Mouse (Mus musculus) intestine, postnatal 0 days (tissue): ENCODE measurements around the gene Olfr821. TPM values are rescaled to one million over a fixed set of nuclear protein-coding genes. Genes with fewer than 3 reads are reported as not detected.

ENCODE experiments used
- ATAC-seq: fragments of 200-750 bp; cut with Nextera tagmentation; 2 replicates; pipeline ENCODE4 v1.8.0; 2017; ENCODE audit warnings: mild to moderate bottlenecking, moderate TSS enrichment, moderate library complexity
- H3K27ac ChIP-seq: fragments of 300-500 bp; sonication (generic); 2 replicates; pipeline ENCODE4 v1.5.1; 2014; ENCODE audit warnings: mild to moderate bottlenecking, low read depth, low read length, moderate library complexity
- H3K27me3 ChIP-seq: fragments of 300-500 bp; sonication (generic); replicated peaks from 2 replicates; pipeline ENCODE4 v1.6.1; 2014; ENCODE audit warnings: low read length, mixed read lengths; ENCODE audit not compliant: control insufficient read depth, insufficient read depth
- H3K36me3 ChIP-seq: fragments of 300-500 bp; sonication (generic); 2 replicates; pipeline ENCODE4 v1.6.1; 2014; ENCODE audit warnings: mild to moderate bottlenecking, moderate library complexity; ENCODE audit not compliant: control insufficient read depth, insufficient read depth
- H3K4me1 ChIP-seq: fragments of 300-500 bp; sonication (generic); replicated peaks from 2 replicates; pipeline ENCODE4 v1.6.1; 2014; ENCODE audit warnings: antibody characterized with exemption, low read length, mixed read lengths; ENCODE audit not compliant: control insufficient read depth, insufficient read depth
- H3K4me2 ChIP-seq: fragments of 300-500 bp; sonication (generic); replicated peaks from 2 replicates; pipeline ENCODE4 v1.6.1; 2014; ENCODE audit warnings: low read depth, mild to moderate bottlenecking, moderate library complexity
- H3K4me3 ChIP-seq: fragments of 300-500 bp; sonication (generic); 2 replicates; pipeline ENCODE4 v1.5.1; 2014; ENCODE audit warnings: low read depth, low read length
- H3K9ac ChIP-seq: fragments of 300-500 bp; sonication (generic); 2 replicates; pipeline ENCODE4 v1.6.1; 2014; ENCODE audit warnings: mild to moderate bottlenecking, low read depth, low read length
- H3K9me3 ChIP-seq: fragments of 300-500 bp; sonication (generic); 2 replicates; pipeline ENCODE4 v1.6.1; 2016; ENCODE audit warnings: mixed run types; ENCODE audit not compliant: control insufficient read depth
- CTCF ChIP-seq: sonication (generic); IDR thresholded peaks from 2 replicates; pipeline ENCODE4 v1.5.1; 2016; ENCODE audit warnings: low read depth, mild to moderate bottlenecking, control low read depth, antibody characterized with exemption, moderate library complexity
- polyA plus RNA-seq: library from polyadenylated mRNA; unstranded; fragments of >200 nt; fragmentation: Nextera tagmentation; extraction: Ambion mirVana; gene quantifications from 2 replicates; pipeline ENCODE4 v1.2.1, GENCODE M21; 2015

Gene Olfr821
- polyA plus RNA-seq, 1 experiment from 2014 or later = not detected

GRCm38 (mm10) chr10:130070910-130071309 is 40.8 kb downstream of the Olfr821 start, which contains the start of gene Olfr822:
TSS of gene Olfr822 (plus strand) at chr10:130071210.
- H3K4me2 ChIP-seq = no peak within 1 kb of the TSS
- H3K4me3 ChIP-seq = no peak within 1 kb of the TSS
- ATAC-seq = no peak
- H3K9me3 ChIP-seq = no peaks in the 10 kb centered on the region
- TF ChIP-seq CTCF = no peak
- H3K9ac ChIP-seq = no peak within 1 kb of the TSS
- no peaks in the 10 kb centered on the region for H3K36me3 ChIP-seq
- H3K27me3 ChIP-seq = no peaks in the 10 kb centered on the region
- no peak within 1 kb of the TSS for H3K27ac ChIP-seq
- no peaks in the 10 kb centered on the region for H3K4me1 ChIP-seq

Other genes with a start within 250 kb of the Olfr821 start
- gene Olfr810, start 235.4 kb upstream of the Olfr821 start, polyA plus RNA-seq = not detected in 2 replicates
- gene Olfr811, start 226.0 kb upstream of the Olfr821 start, polyA plus RNA-seq = not detected in 2 replicates
- not detected in 2 replicates for gene Olfr812, start 184.3 kb upstream of the Olfr821 start, polyA plus RNA-seq
- not detected in 2 replicates for gene Olfr813, start 175.0 kb upstream of the Olfr821 start, polyA plus RNA-seq
- not detected in 2 replicates for gene Olfr814, start 150.5 kb upstream of the Olfr821 start, polyA plus RNA-seq
- not detected in 2 replicates for gene Olfr815, start 124.5 kb upstream of the Olfr821 start, polyA plus RNA-seq
- not detected in 2 replicates for gene Olfr816, start 114.8 kb upstream of the Olfr821 start, polyA plus RNA-seq
- not detected in 2 replicates for gene Olfr818, start 81.2 kb upstream of the Olfr821 start, polyA plus RNA-seq
- gene Olfr819, start 63.1 kb upstream of the Olfr821 start, polyA plus RNA-seq = not detected in 2 replicates
- gene Olfr247, start 54.2 kb upstream of the Olfr821 start, polyA plus RNA-seq = not detected in 2 replicates
- gene Gm10310, start 45.3 kb upstream of the Olfr821 start, polyA plus RNA-seq = not detected in 2 replicates
- gene Olfr820, start 17.7 kb upstream of the Olfr821 start, polyA plus RNA-seq = not detected in 2 replicates
- not detected in 2 replicates for gene Olfr822, start 40.9 kb downstream of the Olfr821 start, polyA plus RNA-seq
- gene Olfr823, start 85.0 kb downstream of the Olfr821 start, polyA plus RNA-seq = not detected in 2 replicates
- not detected in 2 replicates for gene Olfr824, start 99.7 kb downstream of the Olfr821 start, polyA plus RNA-seq
- gene Olfr825, start 136.4 kb downstream of the Olfr821 start, polyA plus RNA-seq = not detected in 2 replicates
- gene Olfr826, start 153.8 kb downstream of the Olfr821 start, polyA plus RNA-seq = not detected in 2 replicates
- not detected in 2 replicates for gene Olfr827, start 184.1 kb downstream of the Olfr821 start, polyA plus RNA-seq
- gene Neurod4, start 249.9 kb downstream of the Olfr821 start, polyA plus RNA-seq = not detected in 2 replicates